Mouse (Mus musculus) thymus, adult 2 months (tissue): ENCODE data around the gene Trhde.

Source experiments
- CTCF ChIP-seq: fragments of 200-500 bp; IDR thresholded peaks from 2 replicates; pipeline ENCODE4 v1.5.1; 2012; ENCODE audit warnings: mild to moderate bottlenecking, control low read depth, low read length, moderate library complexity, borderline replicate concordance; ENCODE audit not compliant: control insufficient read depth, poor library complexity, insufficient read depth; ENCODE audit errors: extremely low read depth
- POLR2A ChIP-seq: fragments of 200-500 bp; IDR thresholded peaks from 2 replicates; pipeline ENCODE4 v1.6.1; 2012; ENCODE audit warnings: mild to moderate bottlenecking, low read length, control low read depth, moderate library complexity; ENCODE audit not compliant: control insufficient read depth, poor library complexity, insufficient read depth; ENCODE audit errors: extremely low read depth

- TF ChIP-seq POLR2A (no peak), CTCF (no peak)
Measured at GRCm38 (mm10) chr10:114739916-114740315, 62.2 kb downstream of the Trhde start.
